Mouse (Mus musculus): ENCODE results near the gene Mink1. TPM values are rescaled to one million over a fixed set of nuclear protein-coding genes. Genes with fewer than 3 reads are reported as not detected.

The Mink1 gene
- polyA plus RNA-seq, 1 experiment from 2014 or later, result 10.6 TPM

- WGBS, result 95% methylated on average over 9 of the region's 9 CpGs
- Histone ChIP-seq H3K4me1 (peaks cover 14% of the 10 kb centered on the region), H3K4me2 (no peak overlapping the region), H3K27me3 (no peaks in the 10 kb centered on the region), H3K36me3 (ENCODE audit: poor library complexity, severe bottlenecking) (peaks cover 55% of the 10 kb centered on the region), H3K9ac (no peak overlapping the region), H3K27ac (no peak overlapping the region), H3K4me3 (no peak overlapping the region), H3K9me3 (replicated peaks) (no peaks in the 10 kb centered on the region)
- ATAC-seq, result no peak
These were observed 35.8 kb downstream of the Mink1 start for GRCm38 (mm10) chr11:70598451-70598953.

GRCm38 (mm10) chr11:70605024-70605566 lies 42.4 kb downstream of the Mink1 start:
- Histone ChIP-seq H3K4me3 (no peak overlapping the region), H3K4me2 (no peak overlapping the region), H3K36me3 (ENCODE audit: poor library complexity, severe bottlenecking) (peaks cover 86% of the 10 kb centered on the region), H3K9me3 (replicated peaks) (no peaks in the 10 kb centered on the region), H3K27me3 (no peaks in the 10 kb centered on the region), H3K4me1 (no peaks in the 10 kb centered on the region), H3K9ac (no peak overlapping the region), H3K27ac (peak overlapping the region; percentile 31; the same call in 1 of the 2 replicates)
- ATAC-seq, result no peak
- WGBS, result 61% methylated on average over 14 of the region's 14 CpGs

DNA sequence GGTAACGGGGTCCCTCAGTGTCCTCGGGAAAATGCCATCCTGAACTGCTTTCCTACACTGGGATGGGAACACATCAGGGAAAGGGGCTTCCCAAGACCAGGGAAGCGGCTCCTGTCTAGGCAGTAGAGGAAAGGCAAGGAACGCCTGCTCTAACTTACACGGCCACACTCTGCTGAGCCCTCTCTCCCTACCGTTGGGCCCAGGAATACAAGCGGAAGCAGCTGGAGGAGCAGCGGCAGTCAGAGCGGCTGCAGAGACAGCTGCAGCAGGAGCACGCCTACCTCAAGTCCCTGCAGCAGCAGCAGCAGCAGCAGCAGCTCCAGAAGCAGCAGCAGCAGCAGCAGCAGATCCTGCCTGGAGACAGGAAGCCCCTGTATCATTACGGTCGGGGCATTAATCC lies 44.0 kb downstream of the Mink1 start:
- Histone ChIP-seq H3K9me3 (replicated peaks) (no peaks in the 10 kb centered on the region), H3K27ac (no peak overlapping the region), H3K4me2 (no peak overlapping the region), H3K36me3 (ENCODE audit: poor library complexity, severe bottlenecking) (peaks cover 98% of the 10 kb centered on the region), H3K27me3 (no peaks in the 10 kb centered on the region), H3K9ac (no peak overlapping the region), H3K4me3 (no peak overlapping the region), H3K4me1 (no peaks in the 10 kb centered on the region)
- ATAC-seq, result no peak
- 79% methylated on average over 12 of the region's 12 CpGs for WGBS

DNA sequence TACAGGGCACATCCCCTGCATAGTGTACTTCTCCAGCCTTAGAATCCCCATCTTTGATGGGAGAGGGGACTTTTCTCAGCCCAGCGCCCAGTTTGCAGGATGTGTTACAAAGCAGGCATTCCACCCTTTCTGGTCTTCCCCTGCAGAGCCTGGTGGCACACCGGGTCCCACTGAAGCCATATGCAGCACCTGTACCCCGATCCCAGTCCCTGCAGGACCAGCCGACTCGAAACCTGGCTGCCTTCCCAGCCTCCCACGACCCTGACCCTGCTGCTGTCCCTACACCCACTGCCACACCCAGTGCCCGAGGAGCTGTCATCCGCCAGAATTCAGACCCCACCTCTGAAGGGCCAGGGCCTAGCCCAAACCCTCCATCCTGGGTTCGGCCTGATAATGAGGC lies 44.9 kb downstream of the Mink1 start:
- 87% methylated on average over 9 of the region's 9 CpGs for WGBS
- no peak overlapping the region for H3K27ac ChIP-seq

DNA sequence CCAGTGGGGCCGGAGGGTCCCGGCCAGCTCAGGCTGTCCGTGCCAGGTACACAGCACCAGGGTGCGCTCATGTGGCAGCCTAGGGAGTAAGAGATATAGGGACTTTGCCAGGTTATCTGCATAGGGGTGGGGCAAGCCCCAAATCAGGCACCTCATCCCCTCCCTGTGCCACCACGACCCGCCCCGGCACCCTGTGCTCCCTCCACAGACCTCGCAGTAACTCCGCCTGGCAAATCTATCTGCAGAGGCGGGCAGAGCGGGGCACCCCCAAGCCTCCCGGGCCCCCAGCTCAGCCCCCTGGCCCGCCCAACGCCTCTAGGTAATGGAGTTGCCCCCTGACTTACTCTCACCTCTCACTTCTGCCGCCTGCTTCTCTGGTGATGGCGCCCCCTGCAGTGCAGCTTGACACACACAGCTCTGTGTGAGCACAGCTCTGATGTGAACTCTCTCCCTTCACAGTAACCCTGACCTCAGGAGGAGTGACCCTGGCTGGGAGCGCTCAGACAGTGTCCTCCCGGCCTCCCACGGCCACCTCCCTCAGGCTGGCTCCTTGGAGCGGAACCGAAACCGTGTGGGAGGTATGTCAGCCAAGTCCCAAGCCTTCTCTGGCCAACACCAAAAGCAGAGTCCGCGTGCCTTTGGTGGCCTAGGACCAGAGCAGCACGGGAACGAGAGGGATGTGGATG lies 45.8 kb downstream of the Mink1 start:
- Histone ChIP-seq H3K9ac (no peak overlapping the region), H3K4me1 (no peaks in the 10 kb centered on the region), H3K9me3 (replicated peaks) (no peaks in the 10 kb centered on the region), H3K27me3 (no peaks in the 10 kb centered on the region), H3K4me2 (no peak overlapping the region), H3K4me3 (no peak overlapping the region), H3K36me3 (ENCODE audit: poor library complexity, severe bottlenecking) (peaks cover 98% of the 10 kb centered on the region), H3K27ac (no peak overlapping the region)
- no peak for ATAC-seq
- 92% methylated on average over 26 of the region's 26 CpGs for WGBS

More for the DNA sequence above, 44.9 kb downstream of the Mink1 start:
- no peak overlapping the region for H3K4me3 ChIP-seq
- H3K4me2 ChIP-seq, result no peak overlapping the region
- no peaks in the 10 kb centered on the region for H3K9me3 ChIP-seq (replicated peaks)
- no peak for ATAC-seq
- H3K27me3 ChIP-seq, result no peaks in the 10 kb centered on the region
- no peak overlapping the region for H3K9ac ChIP-seq
- no peaks in the 10 kb centered on the region for H3K4me1 ChIP-seq
- H3K36me3 ChIP-seq (ENCODE audit: poor library complexity, severe bottlenecking), result peaks cover 97% of the 10 kb centered on the region

GRCm38 (mm10) chr11:70610752-70611151 lies 48.1 kb downstream of the Mink1 start:
- H3K27me3 ChIP-seq, result peaks cover 4% of the 10 kb centered on the region; the same call in 1 of the 2 replicates
- H3K4me2 ChIP-seq, result no peak overlapping the region
- no peak overlapping the region for H3K27ac ChIP-seq
- H3K36me3 ChIP-seq (ENCODE audit: poor library complexity, severe bottlenecking), result peaks cover 82% of the 10 kb centered on the region
- WGBS, result 84% methylated on average over 4 of the region's 4 CpGs
- H3K4me1 ChIP-seq, result peaks cover 8% of the 10 kb centered on the region
- no peak for ATAC-seq
- no peak overlapping the region for H3K4me3 ChIP-seq
- H3K9me3 ChIP-seq (replicated peaks), result no peaks in the 10 kb centered on the region
- no peak overlapping the region for H3K9ac ChIP-seq

- Histone ChIP-seq H3K27ac (no peak overlapping the region), H3K27me3 (peaks cover 12% of the 10 kb centered on the region; the same call in 1 of the 2 replicates), H3K9me3 (replicated peaks) (no peaks in the 10 kb centered on the region), H3K36me3 (ENCODE audit: poor library complexity, severe bottlenecking) (peaks cover 65% of the 10 kb centered on the region), H3K9ac (no peak overlapping the region), H3K4me3 (no peak overlapping the region), H3K4me1 (peaks cover 8% of the 10 kb centered on the region), H3K4me2 (no peak overlapping the region)
- ATAC-seq, result no peak
- WGBS, result 80% methylated on average over 7 of the region's 7 CpGs
These were observed 49.8 kb downstream of the Mink1 start for GRCm38 (mm10) chr11:70612505-70612904.

DNA sequence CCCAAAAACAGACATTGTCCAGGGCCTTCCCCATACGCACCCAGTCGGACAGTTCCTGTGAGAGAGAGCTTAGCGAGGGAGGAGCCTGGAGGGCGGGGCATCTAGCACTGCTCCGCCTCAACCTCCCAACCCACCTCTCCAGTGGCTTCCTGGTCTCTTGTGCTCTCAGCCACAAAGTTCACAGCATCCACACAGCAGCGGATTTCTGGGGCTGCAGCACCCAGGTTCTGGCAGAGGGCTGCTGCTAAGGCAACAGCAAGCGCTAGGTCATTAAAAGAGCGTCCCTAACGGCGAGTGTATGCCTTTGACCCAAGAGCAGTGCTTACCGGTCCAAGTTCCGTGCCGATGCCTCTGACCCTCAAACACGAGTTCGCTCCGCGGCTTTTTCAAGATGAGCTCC lies 52.4 kb downstream of the Mink1 start:
- H3K9me3 ChIP-seq (replicated peaks), result no peaks in the 10 kb centered on the region
- H3K27me3 ChIP-seq, result peaks cover 12% of the 10 kb centered on the region; the same call in 1 of the 2 replicates
- H3K27ac ChIP-seq, result no peak overlapping the region
- peak overlapping the region; percentile 51 for H3K9ac ChIP-seq
- 3% methylated on average over 17 of the region's 17 CpGs for WGBS
- peak overlapping the region; percentile 29 for H3K4me3 ChIP-seq
- peaks cover 39% of the 10 kb centered on the region for H3K36me3 ChIP-seq (ENCODE audit: poor library complexity, severe bottlenecking)
- H3K4me1 ChIP-seq, result peaks cover 8% of the 10 kb centered on the region
- peak overlapping the region; percentile 61 for H3K4me2 ChIP-seq
- peak; percentile 51; the same call in 1 of the 2 replicates for ATAC-seq

DNA sequence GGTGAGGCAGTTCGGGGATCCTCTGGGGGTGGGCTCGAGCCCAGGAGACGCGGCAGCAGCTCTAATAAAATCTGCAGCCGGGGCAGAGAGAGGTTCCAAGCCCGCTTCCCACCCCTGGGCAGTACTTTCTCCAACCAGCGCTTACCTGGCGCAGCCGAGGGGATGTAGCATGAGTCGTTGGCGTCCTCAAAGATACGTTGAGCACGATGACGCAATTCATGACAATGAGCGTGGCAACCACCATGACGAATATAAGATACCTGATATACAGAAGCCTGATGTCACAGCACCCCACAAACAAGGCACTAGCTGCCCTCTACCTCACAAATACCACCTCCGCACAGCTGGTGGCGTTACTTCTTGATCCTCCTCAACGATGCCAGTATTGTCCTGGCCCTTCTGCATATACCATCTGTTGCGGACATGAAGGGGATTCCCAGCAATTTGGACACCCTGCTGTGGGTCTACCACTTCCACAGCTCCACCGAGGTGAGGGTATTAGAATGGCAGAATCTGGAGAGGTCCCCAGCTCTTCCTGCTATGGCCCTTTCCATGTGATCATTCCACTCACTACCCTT lies 52.9 kb downstream of the Mink1 start, which contains the start of gene 4930544D05Rik:
Gene 4930544D05Rik (plus strand): TSS at position 333 of the 578 bp plus-strand sequence.
- 14% methylated on average over 21 of the region's 21 CpGs for WGBS
- Histone ChIP-seq H3K4me2 (peak within 1 kb of the TSS; percentile 61), H3K9me3 (replicated peaks) (no peaks in the 10 kb centered on the region), H3K36me3 (ENCODE audit: poor library complexity, severe bottlenecking) (peaks cover 34% of the 10 kb centered on the region), H3K27ac (no peak within 1 kb of the TSS), H3K4me3 (peak within 1 kb of the TSS; percentile 29), H3K9ac (peak within 1 kb of the TSS; percentile 51), H3K27me3 (peaks cover 12% of the 10 kb centered on the region; the same call in 1 of the 2 replicates), H3K4me1 (peaks cover 8% of the 10 kb centered on the region)
- no peak for ATAC-seq

DNA sequence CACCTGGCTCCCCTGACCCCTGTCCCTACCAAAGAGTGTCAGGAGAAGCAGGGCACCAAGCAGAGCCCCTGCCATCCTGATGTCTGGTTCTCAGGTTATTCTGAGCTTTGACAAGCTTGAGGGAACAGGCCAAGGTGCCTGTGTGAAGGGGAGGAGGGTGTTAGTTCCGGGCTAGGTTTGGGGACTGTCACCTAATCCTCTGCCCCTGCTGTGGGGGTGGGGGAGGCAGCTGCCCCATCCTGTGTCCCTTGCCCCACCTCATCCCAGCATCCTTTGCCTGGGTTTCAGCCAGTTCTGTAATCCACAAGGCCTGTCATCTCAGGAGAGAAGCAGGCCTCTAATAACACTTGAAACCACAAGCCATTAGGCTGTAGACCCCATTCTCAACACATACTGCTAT lies 56.4 kb downstream of the Mink1 start, which contains the start of gene Chrne:
Gene Chrne (minus strand): TSS at position 116 of the 400 bp plus-strand sequence.
- no peak for ATAC-seq
- Histone ChIP-seq H3K27me3 (peaks cover 12% of the 10 kb centered on the region; the same call in 1 of the 2 replicates), H3K4me1 (peaks cover 8% of the 10 kb centered on the region), H3K4me3 (no peak within 1 kb of the TSS), H3K4me2 (no peak within 1 kb of the TSS), H3K9me3 (replicated peaks) (no peaks in the 10 kb centered on the region), H3K36me3 (ENCODE audit: poor library complexity, severe bottlenecking) (no peaks in the 10 kb centered on the region), H3K9ac (no peak within 1 kb of the TSS), H3K27ac (no peak within 1 kb of the TSS)
- WGBS, result 60% methylated on average over 1 of the region's 1 CpGs

- 45% methylated on average over 7 of the region's 7 CpGs for WGBS
- Histone ChIP-seq H3K4me1 (no peaks in the 10 kb centered on the region), H3K36me3 (ENCODE audit: poor library complexity, severe bottlenecking) (no peaks in the 10 kb centered on the region), H3K4me2 (no peak overlapping the region), H3K9ac (no peak overlapping the region; the same call in 1 of the 2 replicates), H3K27me3 (no peaks in the 10 kb centered on the region), H3K9me3 (replicated peaks) (no peaks in the 10 kb centered on the region), H3K27ac (no peak overlapping the region), H3K4me3 (no peak overlapping the region)
- no peak for ATAC-seq
These were observed 59.5 kb downstream of the Mink1 start for GRCm38 (mm10) chr11:70621972-70622814.

Measured in forebrain, embryonic 13.5 days (tissue).